Mouse (Mus musculus) embryonic facial prominence, embryonic 12.5 days (tissue): ENCODE data around the gene Styxl1. TPM values are rescaled to one million over a fixed set of nuclear protein-coding genes. Genes with fewer than 3 reads are reported as not detected.

ENCODE experiments used
- ATAC-seq: fragments of 200-750 bp; cut with Nextera tagmentation; 2 replicates; pipeline ENCODE4 v1.8.0; 2017; ENCODE audit not compliant: insufficient number of reproducible peaks, insufficient read depth, low FRiP score, low TSS enrichment
- H3K27ac ChIP-seq: fragments of 300-500 bp; sonication (generic); 2 replicates; pipeline ENCODE4 v1.5.1; 2016; ENCODE audit warnings: mild to moderate bottlenecking
- H3K27me3 ChIP-seq: fragments of 300-500 bp; sonication (generic); 2 replicates; pipeline ENCODE4 v1.6.1; 2016; ENCODE audit warnings: mild to moderate bottlenecking, moderate library complexity
- H3K36me3 ChIP-seq: fragments of 300-500 bp; sonication (generic); 2 replicates; pipeline ENCODE4 v1.6.1; 2016; ENCODE audit warnings: mild to moderate bottlenecking
- H3K4me1 ChIP-seq: fragments of 300-500 bp; sonication (generic); 2 replicates; pipeline ENCODE4 v1.6.1; 2016
- H3K4me2 ChIP-seq: fragments of 300-500 bp; sonication (generic); replicated peaks from 2 replicates; pipeline ENCODE4 v1.6.1; 2016; ENCODE audit warnings: mild to moderate bottlenecking, moderate library complexity
- H3K4me3 ChIP-seq: fragments of 300-500 bp; sonication (generic); 2 replicates; pipeline ENCODE4 v1.5.1; 2016; ENCODE audit warnings: mild to moderate bottlenecking
- H3K9ac ChIP-seq: fragments of 300-500 bp; sonication (generic); 2 replicates; pipeline ENCODE4 v1.6.1; 2016; ENCODE audit warnings: mild to moderate bottlenecking, moderate library complexity
- H3K9me3 ChIP-seq: fragments of 300-500 bp; sonication (generic); 2 replicates; pipeline ENCODE4 v1.6.1; 2016; ENCODE audit warnings: mild to moderate bottlenecking, moderate library complexity
- WGBS: fragments of 180-500 bp; shearing (Covaris S2); methylation state at CpG from one replicate; pipeline ENCODE4 v1.1.7; 2016; 5-methylcytosine and 5-hydroxymethylcytosine counted together
- polyA plus RNA-seq: library from polyadenylated mRNA; unstranded; fragments of >200 nt; fragmentation: Nextera tagmentation; extraction: Ambion mirVana; gene quantifications from 2 replicates; pipeline ENCODE4 v1.2.1, GENCODE M21; 2016

Gene Styxl1
- polyA plus RNA-seq, 1 experiment from 2014 or later = 0.23 TPM

DNA sequence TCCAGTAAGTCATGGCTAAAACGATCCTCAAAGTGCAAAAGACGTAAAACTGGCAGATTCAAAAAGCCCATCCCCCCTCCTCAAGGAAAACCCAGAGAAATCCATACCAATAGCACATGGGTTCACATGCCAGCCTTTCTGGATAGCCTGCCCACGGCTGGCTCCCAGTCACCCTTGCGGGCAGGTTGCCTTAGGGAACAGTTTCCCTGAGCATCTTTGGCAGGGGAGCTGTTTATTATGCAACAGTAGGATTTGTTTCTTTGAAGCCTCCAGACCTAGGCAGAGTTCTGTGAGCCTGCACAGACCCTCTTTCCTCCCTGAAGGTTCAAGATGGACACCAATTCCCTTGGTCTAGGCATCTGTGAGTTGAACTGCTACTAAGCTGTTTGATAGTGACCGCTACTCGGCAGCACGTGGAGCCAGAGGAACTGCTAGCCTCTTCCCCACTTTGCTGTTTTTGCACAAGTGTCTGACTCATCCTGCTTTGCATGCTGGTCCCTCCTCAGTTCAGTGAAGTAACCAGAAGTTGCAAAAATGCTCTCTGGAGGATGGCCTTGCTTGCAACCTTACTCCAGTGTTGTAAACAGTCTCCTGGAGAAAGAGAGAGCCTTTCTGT is 67.5 kb downstream of the Styxl1 start:
- Histone ChIP-seq H3K27me3 (no peaks in the 10 kb centered on the region), H3K36me3 (peaks cover 26% of the 10 kb centered on the region), H3K27ac (no peak overlapping the region), H3K9ac (no peak overlapping the region), H3K4me3 (no peak overlapping the region), H3K4me2 (no peak overlapping the region), H3K9me3 (no peaks in the 10 kb centered on the region), H3K4me1 (peaks cover 7% of the 10 kb centered on the region; the same call in 1 of the 2 replicates)
- WGBS = 86% methylated on average over 7 of the region's 7 CpGs
- ATAC-seq = no peak

DNA sequence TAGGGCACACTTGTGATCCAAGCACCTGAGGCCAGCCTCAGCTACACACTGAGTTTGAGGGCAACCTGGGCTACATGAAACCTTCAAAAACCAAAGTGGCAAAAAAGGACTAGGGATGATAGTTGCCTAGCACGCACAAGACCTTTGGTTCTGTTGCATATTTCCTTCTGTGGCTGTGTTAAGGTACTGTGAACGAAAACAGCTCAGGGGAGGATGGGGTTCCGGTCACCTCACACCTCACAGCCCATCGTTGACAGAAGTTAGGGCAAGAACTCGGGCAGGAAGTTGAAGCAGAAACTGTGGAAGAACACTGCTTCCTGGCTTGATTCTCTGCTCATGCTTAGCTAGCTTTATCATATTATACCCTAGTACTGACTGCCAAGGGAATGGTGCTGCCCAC is 68.5 kb downstream of the Styxl1 start:
- 92% methylated on average over 5 of the region's 5 CpGs for WGBS
- no peak for ATAC-seq
- Histone ChIP-seq H3K27me3 (no peaks in the 10 kb centered on the region), H3K9me3 (no peaks in the 10 kb centered on the region), H3K4me2 (no peak overlapping the region), H3K4me3 (no peak overlapping the region), H3K27ac (no peak overlapping the region), H3K9ac (no peak overlapping the region), H3K36me3 (peaks cover 22% of the 10 kb centered on the region), H3K4me1 (peaks cover 7% of the 10 kb centered on the region; the same call in 1 of the 2 replicates)

DNA sequence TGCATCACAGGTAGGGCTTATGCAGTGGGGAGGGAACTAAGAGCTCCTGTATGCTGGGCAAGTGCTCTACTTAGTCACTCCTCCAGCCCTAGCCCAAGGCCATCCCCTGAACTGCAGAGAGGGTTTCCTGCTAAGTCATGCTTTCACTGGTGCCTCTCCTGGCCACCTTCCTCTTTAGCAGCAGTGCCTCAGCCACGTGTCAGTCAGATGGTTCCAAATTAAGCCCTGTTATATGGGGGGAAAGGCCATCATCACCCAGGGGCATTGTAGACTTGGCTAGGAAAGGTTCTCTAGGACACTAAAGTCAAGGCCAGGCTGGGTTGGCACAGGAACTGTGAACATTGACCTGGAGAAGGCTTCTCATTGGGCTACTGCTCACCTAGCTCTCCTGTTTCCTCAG is 70.3 kb downstream of the Styxl1 start:
- no peak for ATAC-seq
- Histone ChIP-seq H3K27me3 (no peaks in the 10 kb centered on the region), H3K36me3 (peaks cover 22% of the 10 kb centered on the region), H3K9ac (no peak overlapping the region), H3K9me3 (no peaks in the 10 kb centered on the region), H3K4me2 (no peak overlapping the region), H3K4me1 (no peaks in the 10 kb centered on the region), H3K4me3 (no peak overlapping the region), H3K27ac (no peak overlapping the region)
- WGBS = 38% methylated on average over 1 of the region's 1 CpGs

DNA sequence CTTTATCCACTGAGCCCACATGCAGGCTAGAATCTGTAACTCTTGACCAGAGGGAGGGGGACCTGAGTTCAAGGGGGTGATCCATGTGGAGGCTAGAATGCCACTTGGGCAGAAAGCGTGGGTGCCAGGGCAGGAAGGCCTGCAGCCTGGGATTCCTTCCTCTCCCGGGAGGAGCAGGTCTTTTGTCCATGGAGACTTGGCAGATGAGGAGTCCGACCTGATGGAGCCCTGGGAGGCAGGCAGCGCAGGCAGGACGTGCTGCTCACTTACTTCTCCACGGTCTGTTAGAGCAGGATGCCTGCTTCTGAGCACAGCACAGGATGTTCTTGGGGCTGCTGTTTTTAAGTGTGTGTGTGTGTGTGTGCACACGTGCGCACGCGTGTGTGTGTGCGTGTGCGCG is 71.1 kb downstream of the Styxl1 start:
- WGBS = 93% methylated on average over 13 of the region's 13 CpGs
- ATAC-seq = no peak
- no peak overlapping the region for H3K9ac ChIP-seq
- no peak overlapping the region for H3K4me3 ChIP-seq
- no peaks in the 10 kb centered on the region for H3K4me1 ChIP-seq
- peaks cover 22% of the 10 kb centered on the region for H3K36me3 ChIP-seq
- H3K4me2 ChIP-seq = no peak overlapping the region
- H3K9me3 ChIP-seq = no peaks in the 10 kb centered on the region
- H3K27me3 ChIP-seq = no peaks in the 10 kb centered on the region
- no peak overlapping the region for H3K27ac ChIP-seq

DNA sequence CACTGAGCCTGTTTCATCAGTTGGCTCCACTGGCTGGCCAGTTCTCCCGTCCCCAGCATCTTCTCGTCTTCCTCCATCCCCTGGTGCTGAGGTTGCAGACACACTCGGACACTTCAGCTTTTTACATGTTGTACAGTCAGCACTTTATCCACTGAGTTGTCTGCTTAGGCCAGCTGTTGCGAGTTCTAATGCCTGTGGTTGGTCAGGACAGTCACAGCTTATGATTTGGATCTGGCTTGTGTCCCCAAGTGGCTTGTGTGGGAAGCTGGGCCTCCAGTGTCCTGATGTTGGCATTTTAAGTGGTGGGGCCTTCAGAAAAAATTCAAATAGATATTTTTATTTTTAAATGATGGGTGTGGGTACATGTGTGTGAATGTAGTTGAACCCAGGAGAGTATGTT is 72.8 kb downstream of the Styxl1 start:
- no peak for ATAC-seq
- Histone ChIP-seq H3K9ac (no peak overlapping the region), H3K4me3 (no peak overlapping the region), H3K9me3 (no peaks in the 10 kb centered on the region), H3K4me1 (no peaks in the 10 kb centered on the region), H3K36me3 (peaks cover 36% of the 10 kb centered on the region), H3K4me2 (no peak overlapping the region), H3K27me3 (no peaks in the 10 kb centered on the region), H3K27ac (no peak overlapping the region)
- 93% methylated on average over 4 of the region's 4 CpGs for WGBS

DNA sequence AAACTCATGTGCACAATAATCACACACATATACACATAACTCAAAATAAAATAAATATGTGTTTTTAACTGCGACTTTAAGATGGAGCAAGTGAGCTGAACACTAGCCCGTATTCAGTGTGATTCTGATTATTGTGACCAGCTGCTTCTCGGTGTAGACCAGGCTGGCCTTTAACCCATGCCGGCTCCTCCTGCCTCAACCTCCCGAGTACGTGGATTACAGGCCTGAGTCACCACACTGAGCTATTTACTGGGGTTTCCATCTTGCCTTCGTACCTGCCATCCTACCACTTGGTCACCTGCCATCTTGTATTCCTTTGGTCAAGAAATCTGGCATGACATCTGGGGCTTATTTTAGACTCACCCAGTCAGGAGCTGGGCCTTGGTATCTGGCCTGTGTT is 74.8 kb downstream of the Styxl1 start:
- peaks cover 40% of the 10 kb centered on the region for H3K36me3 ChIP-seq
- 89% methylated on average over 7 of the region's 7 CpGs for WGBS
- no peaks in the 10 kb centered on the region for H3K4me1 ChIP-seq

DNA sequence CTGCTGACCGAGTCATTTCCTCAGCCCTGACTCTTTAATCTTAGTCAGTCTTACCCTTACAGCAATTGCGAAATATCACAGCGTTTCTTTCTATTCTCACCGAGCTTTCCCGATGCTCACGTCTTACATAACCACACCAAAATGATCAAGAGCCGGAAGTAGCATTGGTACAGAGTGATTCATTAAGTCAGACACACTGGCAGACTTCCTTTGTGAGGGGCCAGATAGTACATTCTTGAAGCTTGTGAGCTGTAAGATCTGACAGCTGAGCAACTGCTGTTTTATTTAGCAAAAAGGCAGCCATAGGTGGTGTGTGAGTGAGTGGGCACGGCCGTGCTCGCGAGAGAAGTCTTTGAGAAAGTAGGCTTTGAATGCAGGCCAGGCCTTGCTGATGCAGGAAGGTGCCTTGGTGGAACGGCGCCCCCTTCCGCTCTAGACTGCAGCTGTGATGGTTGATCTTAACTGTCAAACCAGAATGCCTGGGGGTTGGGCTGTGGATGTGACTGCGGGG is 75.4 kb downstream of the Styxl1 start:
- Histone ChIP-seq H3K4me1 (no peaks in the 10 kb centered on the region), H3K9me3 (no peaks in the 10 kb centered on the region), H3K27ac (no peak overlapping the region), H3K4me2 (no peak overlapping the region), H3K27me3 (no peaks in the 10 kb centered on the region), H3K36me3 (peaks cover 38% of the 10 kb centered on the region), H3K4me3 (no peak overlapping the region), H3K9ac (no peak overlapping the region)
- no peak for ATAC-seq
- WGBS = 80% methylated on average over 15 of the region's 15 CpGs

More for the DNA sequence above, 74.8 kb downstream of the Styxl1 start:
- Histone ChIP-seq H3K27me3 (no peaks in the 10 kb centered on the region), H3K27ac (no peak overlapping the region), H3K9me3 (no peaks in the 10 kb centered on the region), H3K9ac (no peak overlapping the region), H3K4me2 (no peak overlapping the region), H3K4me3 (no peak overlapping the region)
- ATAC-seq = no peak

DNA sequence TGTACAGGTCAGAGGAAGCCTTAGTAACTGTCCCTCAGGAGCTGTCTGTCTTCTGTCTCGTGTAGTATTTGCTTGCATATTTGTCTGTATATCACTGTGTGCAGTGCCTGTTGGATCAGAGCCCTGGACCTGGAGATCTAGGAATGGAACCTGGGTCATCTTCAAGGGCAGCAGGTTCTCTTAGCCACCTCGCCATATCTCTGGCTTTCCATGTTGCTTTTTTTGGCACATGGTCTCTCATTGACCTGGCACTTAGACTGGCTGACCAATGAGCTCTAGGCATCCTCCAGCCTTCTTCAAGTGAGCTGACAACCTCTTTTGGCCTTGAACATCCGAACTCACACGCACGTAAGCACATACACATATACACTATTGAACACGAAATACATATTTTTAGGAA is 76.0 kb downstream of the Styxl1 start:
- 91% methylated on average over 6 of the region's 6 CpGs for WGBS
- H3K27me3 ChIP-seq = no peaks in the 10 kb centered on the region
- H3K4me3 ChIP-seq = no peak overlapping the region
- H3K4me2 ChIP-seq = no peak overlapping the region
- H3K9me3 ChIP-seq = no peaks in the 10 kb centered on the region
- H3K36me3 ChIP-seq = peaks cover 32% of the 10 kb centered on the region
- no peak overlapping the region for H3K27ac ChIP-seq
- H3K9ac ChIP-seq = no peak overlapping the region
- no peak for ATAC-seq
- no peaks in the 10 kb centered on the region for H3K4me1 ChIP-seq

DNA sequence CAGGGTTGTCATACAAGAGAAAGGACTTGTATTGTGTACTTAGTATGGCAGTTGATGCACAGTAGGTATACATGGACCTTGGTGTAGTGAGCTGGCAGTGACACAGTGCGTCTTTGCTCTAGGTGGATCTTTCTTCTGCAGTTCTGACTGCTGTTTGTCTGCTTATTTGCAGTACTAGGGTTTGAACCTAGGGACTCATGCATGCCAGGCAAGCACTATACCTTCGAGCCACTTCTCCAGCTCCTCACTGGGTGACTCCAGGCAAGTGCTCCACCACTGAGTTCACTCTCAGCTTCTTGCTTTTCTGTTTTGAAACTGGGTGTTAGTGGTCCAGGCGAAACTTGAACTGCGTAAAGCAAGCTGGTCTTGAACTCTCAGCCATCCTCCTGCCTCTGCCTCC is 76.6 kb downstream of the Styxl1 start:
- no peak overlapping the region for H3K4me3 ChIP-seq
- 95% methylated on average over 4 of the region's 4 CpGs for WGBS
- H3K27me3 ChIP-seq = no peaks in the 10 kb centered on the region
- no peaks in the 10 kb centered on the region for H3K4me1 ChIP-seq
- H3K9ac ChIP-seq = no peak overlapping the region
- no peak for ATAC-seq
- no peak overlapping the region for H3K27ac ChIP-seq
- no peaks in the 10 kb centered on the region for H3K9me3 ChIP-seq
- peaks cover 26% of the 10 kb centered on the region; the same call in 1 of the 2 replicates for H3K36me3 ChIP-seq
- no peak overlapping the region for H3K4me2 ChIP-seq

DNA sequence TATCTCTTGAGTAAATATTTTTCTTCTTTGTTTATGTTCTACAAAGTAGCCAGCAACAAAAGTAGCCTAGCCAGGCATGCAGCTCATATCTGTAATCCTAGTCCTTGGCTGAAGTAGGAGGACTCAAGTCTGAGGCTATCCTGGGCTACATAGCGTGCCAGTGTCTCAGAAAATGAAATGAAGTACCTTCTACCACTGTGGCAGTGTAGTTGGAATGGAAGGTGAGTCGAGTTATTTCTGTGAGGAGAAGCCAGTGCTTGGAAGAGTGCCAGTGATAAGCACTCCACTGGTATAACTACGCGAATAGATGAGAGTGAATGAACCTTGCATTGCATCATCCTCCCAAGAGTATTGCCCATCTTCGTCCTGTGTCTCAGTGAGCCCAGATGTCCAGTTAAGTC is 80.5 kb downstream of the Styxl1 start:
- Histone ChIP-seq H3K36me3 (peaks cover 29% of the 10 kb centered on the region; the same call in 1 of the 2 replicates), H3K27me3 (no peaks in the 10 kb centered on the region), H3K4me1 (peaks cover 8% of the 10 kb centered on the region; the same call in 1 of the 2 replicates), H3K9me3 (no peaks in the 10 kb centered on the region), H3K27ac (no peak overlapping the region), H3K4me2 (no peak overlapping the region), H3K4me3 (no peak overlapping the region), H3K9ac (no peak overlapping the region)
- ATAC-seq = no peak
- WGBS = 84% methylated on average over 5 of the region's 5 CpGs
